Mouse (Mus musculus) MEL (cell line): Measurements from ENCODE around the gene Gjc1. TPM values are rescaled to one million over a fixed set of nuclear protein-coding genes. Genes with fewer than 3 reads are reported as not detected.

Source experiments
- DNase-seq: peaks from one replicate; pipeline ENCODE4 v3.0.0; 2011; ENCODE audit warnings: low read depth, low spot score
- H3K27ac ChIP-seq: 2 replicates; pipeline ENCODE4 v1.5.1; 2012; ENCODE audit warnings: low read depth, mild to moderate bottlenecking, control low read depth, low read length, moderate library complexity; ENCODE audit not compliant: control insufficient read depth
- H3K27me3 ChIP-seq, 2 experiments: fragments of 150-350 bp in 1 of 2; sonication (generic) in 1 of 2; 2 replicates each; pipeline ENCODE4 v1.6.1; 2012; ENCODE audit warnings: low read length in 2 of 2, mild to moderate bottlenecking in 2 of 2, improper control_type of control experiment in 1 of 2, moderate library complexity in 1 of 2; ENCODE audit not compliant: insufficient read depth in 2 of 2, control insufficient read depth in 1 of 2
- H3K36me3 ChIP-seq, 2 experiments: 2 replicates each; pipeline ENCODE4 v1.6.1; 2012 to 2014; ENCODE audit warnings: low read length in 2 of 2, improper control_type of control experiment in 1 of 2, inconsistent platforms in 1 of 2, mild to moderate bottlenecking in 1 of 2; ENCODE audit not compliant: insufficient read depth in 2 of 2, control insufficient read depth in 1 of 2
- H3K4me1 ChIP-seq, 2 experiments: fragments of 150-350 bp in 1 of 2; sonication (generic) in 1 of 2; 2 replicates each; pipeline ENCODE4 v1.6.1; 2012; ENCODE audit warnings: low read length in 2 of 2, improper control_type of control experiment in 1 of 2, mild to moderate bottlenecking in 1 of 2; ENCODE audit not compliant: insufficient read depth in 2 of 2, control insufficient read depth in 1 of 2
- H3K4me3 ChIP-seq, 2 experiments: fragments of 150-350 bp in 1 of 2; sonication (generic) in 1 of 2; 2 replicates each; pipeline ENCODE4 v1.5.1; 2012; ENCODE audit warnings: low read depth in 2 of 2, low read length in 2 of 2, mild to moderate bottlenecking in 2 of 2, moderate library complexity in 2 of 2, control low read depth in 1 of 2, improper control_type of control experiment in 1 of 2; ENCODE audit not compliant: control insufficient read depth in 1 of 2, insufficient read depth in 1 of 2
- H3K79me2 ChIP-seq: 2 replicates; pipeline ENCODE4 v1.6.1; 2012; ENCODE audit warnings: mild to moderate bottlenecking, low read length, moderate library complexity; ENCODE audit not compliant: control insufficient read depth, poor library complexity, insufficient read depth
- H3K9ac ChIP-seq: 2 replicates; pipeline ENCODE4 v1.6.1; 2012; ENCODE audit warnings: low read depth, mild to moderate bottlenecking, control low read depth, low read length, moderate library complexity; ENCODE audit not compliant: control insufficient read depth, poor library complexity, severe bottlenecking
- H3K9me3 ChIP-seq: fragments of 150-350 bp; sonication (generic); replicated peaks from 2 replicates; pipeline ENCODE4 v1.6.1; 2012; ENCODE audit warnings: mild to moderate bottlenecking, low read length, improper control_type of control experiment, moderate library complexity; ENCODE audit not compliant: insufficient read depth
- CTCF ChIP-seq, 3 experiments: IDR thresholded peaks in 2 of 3; conservative IDR thresholded peaks in 1 of 3; 2 replicates each; pipeline ENCODE4 v1.5.1; 2011 to 2012; ENCODE audit warnings: low read length in 3 of 3, low read depth in 2 of 3, mild to moderate bottlenecking in 2 of 3, improper control_type of control experiment in 1 of 3, inconsistent platforms in 1 of 3, mixed read lengths in 1 of 3, moderate library complexity in 1 of 3; ENCODE audit not compliant: control insufficient read depth in 1 of 3, insufficient read depth in 1 of 3, poor library complexity in 1 of 3, severe bottlenecking in 1 of 3
- E2F4 ChIP-seq: IDR thresholded peaks from 2 replicates; pipeline ENCODE4 v1.6.1; 2011; ENCODE audit warnings: low read depth, low read length, improper control_type of control experiment, borderline replicate concordance
- GABPA ChIP-seq: IDR thresholded peaks from 2 replicates; pipeline ENCODE4 v1.6.1; 2012; ENCODE audit warnings: low read depth, mild to moderate bottlenecking, inconsistent platforms, low read length, improper control_type of control experiment, moderate library complexity
- HCFC1 ChIP-seq: IDR thresholded peaks from 2 replicates; pipeline ENCODE4 v1.6.1; 2012; ENCODE audit warnings: low read depth, mild to moderate bottlenecking, inconsistent platforms, low read length, improper control_type of control experiment, moderate library complexity
- KAT2A ChIP-seq: conservative IDR thresholded peaks from 2 replicates; pipeline ENCODE4 v1.6.1; 2012; ENCODE audit warnings: low read depth, low read length, improper control_type of control experiment, inconsistent platforms
- MEF2A ChIP-seq: IDR thresholded peaks from 2 replicates; pipeline ENCODE4 v1.6.1; 2014; ENCODE audit warnings: low read depth, mild to moderate bottlenecking, inconsistent platforms, low read length, improper control_type of control experiment; ENCODE audit not compliant: poor library complexity, insufficient replicate concordance, severe bottlenecking; ENCODE audit errors: extremely low read depth
- NELFE ChIP-seq: IDR thresholded peaks from 2 replicates; pipeline ENCODE4 v1.6.1; 2011; ENCODE audit warnings: low read depth, low read length, improper control_type of control experiment
- POLR2AphosphoS2 ChIP-seq: IDR thresholded peaks from 2 replicates; pipeline ENCODE4 v1.6.1; 2011; ENCODE audit warnings: low read length, improper control_type of control experiment
- SIN3A ChIP-seq: IDR thresholded peaks from 2 replicates; pipeline ENCODE4 v1.6.1; 2012; ENCODE audit warnings: low read length, improper control_type of control experiment, inconsistent platforms
- TCF12 ChIP-seq: IDR thresholded peaks from 2 replicates; pipeline ENCODE4 v1.6.1; 2014; ENCODE audit warnings: low read depth, mild to moderate bottlenecking, inconsistent platforms, low read length, improper control_type of control experiment, moderate library complexity
- UBTF ChIP-seq: IDR thresholded peaks from 2 replicates; pipeline ENCODE4 v1.6.1; 2012; ENCODE audit warnings: low read depth, mild to moderate bottlenecking, inconsistent platforms, low read length, improper control_type of control experiment, moderate library complexity, borderline replicate concordance; ENCODE audit not compliant: insufficient read depth
- ZNF384 ChIP-seq: IDR thresholded peaks from 2 replicates; pipeline ENCODE4 v1.6.1; 2012; ENCODE audit warnings: low read depth, mild to moderate bottlenecking, inconsistent platforms, low read length, improper control_type of control experiment
- polyA plus RNA-seq, 2 experiments: library from polyadenylated mRNA; stranded (reverse) in 1 of 2; unstranded in 1 of 2; fragments of >175 nt in 1 of 2; fragments of >200 nt in 1 of 2; gene quantifications; 2 replicates each; pipeline versions ENCODE4 v1.2.1 to v1.2.4; 2012; ENCODE audit warnings: low replicate concordance in 2 of 2, low read depth in 1 of 2; ENCODE audit not compliant: insufficient read length in 2 of 2, insufficient read depth in 1 of 2, missing spikeins in 1 of 2
- total RNA-seq: library from RNA; depleted of rRNA; stranded (reverse); fragments of 300-350 nt; gene quantifications from 2 replicates; pipeline ENCODE4 v1.2.3, GENCODE M21; 2012

Gjc1 gene
- total and polyA plus RNA-seq, 3 experiments = not detected

DNA sequence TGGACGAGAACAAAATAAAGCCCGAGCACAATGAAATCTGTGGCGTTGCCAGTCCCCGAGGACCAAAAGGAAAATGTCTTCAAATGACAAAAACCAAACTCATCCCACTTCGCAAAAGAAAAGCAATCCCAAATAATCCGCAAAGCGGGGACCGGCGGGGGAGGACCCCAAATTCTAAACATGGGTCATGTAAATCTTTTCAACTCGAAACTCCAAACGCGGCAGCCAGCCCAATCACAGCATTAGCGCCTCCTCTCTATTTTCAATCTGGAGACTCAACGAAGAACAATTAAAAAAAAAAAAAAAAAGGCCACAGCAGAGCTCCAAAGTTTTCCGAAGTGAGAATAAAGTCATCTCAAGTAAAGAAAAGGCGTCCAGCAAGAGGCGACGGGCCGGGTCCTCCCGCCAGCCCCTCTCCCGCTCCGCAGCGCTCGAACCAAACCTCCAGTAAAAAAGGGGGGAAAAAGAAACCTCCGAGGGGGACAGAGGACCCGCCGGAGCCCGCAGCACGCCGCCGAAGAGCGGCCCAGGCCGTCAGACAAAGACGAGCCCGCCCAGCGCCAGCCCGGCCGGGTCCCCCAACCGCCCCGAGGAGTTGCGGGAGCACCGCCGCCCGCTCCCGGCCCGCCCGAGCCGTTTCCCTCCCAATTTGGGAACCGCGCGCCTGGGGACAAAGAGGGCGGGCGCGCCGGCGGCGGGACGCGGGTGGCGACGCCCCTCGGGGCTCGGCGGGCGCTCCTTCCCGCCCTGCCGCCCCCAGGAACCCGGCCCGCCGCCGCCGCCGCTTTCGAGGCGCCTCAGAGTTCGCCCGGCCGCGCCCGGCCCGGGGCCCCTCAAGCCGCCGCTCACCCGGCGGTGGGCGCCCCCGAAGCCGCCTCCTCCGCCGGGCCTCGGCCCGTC is 1.1 kb downstream of the Gjc1 start:
- DNase-seq = no peak
- TF ChIP-seq POLR2AphosphoS2 (no peak), E2F4 (no peak), TCF12 (no peak)
- H3K36me3 ChIP-seq = no peaks in the 10 kb centered on the region
- no peak overlapping the region for H3K27ac ChIP-seq
- peaks cover 14 to 25% of the 10 kb centered on the region in 2 experiments for H3K27me3 ChIP-seq
- H3K4me1 ChIP-seq = no peaks in the 10 kb centered on the region
- H3K9me3 ChIP-seq = no peaks in the 10 kb centered on the region
- H3K4me3 ChIP-seq = no peak overlapping the region
- no peaks in the 10 kb centered on the region for H3K79me2 ChIP-seq
- no peak overlapping the region for H3K9ac ChIP-seq

DNA sequence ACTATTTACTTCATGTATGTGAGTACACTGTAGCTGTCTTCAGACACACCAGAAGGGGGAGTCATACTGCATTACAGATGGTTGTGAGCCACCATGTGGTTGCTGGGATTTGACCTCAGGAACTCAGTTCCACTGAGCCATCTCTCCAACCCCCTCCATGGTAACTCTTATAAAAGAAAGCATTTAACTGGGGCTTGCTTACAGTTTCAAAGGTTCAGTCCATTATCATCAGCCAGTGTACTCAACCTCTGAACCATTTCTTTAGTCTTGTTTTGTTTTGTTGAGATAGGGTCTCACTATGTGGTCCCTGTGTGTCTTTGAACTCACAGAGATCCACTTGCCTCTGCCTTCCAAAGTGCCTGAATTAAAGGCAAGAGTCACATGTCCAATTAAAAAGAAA is 4.6 kb downstream of the Gjc1 start:
- Histone ChIP-seq H3K4me3 (no peak overlapping the region), H3K27ac (no peak overlapping the region), H3K9me3 (no peaks in the 10 kb centered on the region), H3K4me1 (no peaks in the 10 kb centered on the region), H3K9ac (no peak overlapping the region), H3K79me2 (no peaks in the 10 kb centered on the region), H3K27me3 (peaks cover 18 to 37% of the 10 kb centered on the region in 2 experiments), H3K36me3 (no peaks in the 10 kb centered on the region)
- DNase-seq = no peak
- TF ChIP-seq KAT2A (no peak), GABPA (no peak), HCFC1 (no peak), ZNF384 (no peak), UBTF (no peak), MEF2A (no peak), POLR2AphosphoS2 (no peak), CTCF (IDR thresholded peaks at IDR 0.05 in 2 of 3, conservative IDR thresholded peaks at IDR 0.05 in 1 of 3; ENCODE audit: control insufficient read depth in 1 of 3, insufficient read depth in 1 of 3, low read depth in 2 of 3, low read length in 3 of 3, poor library complexity in 1 of 3, severe bottlenecking in 1 of 3) (no peak), SIN3A (no peak), NELFE (no peak), E2F4 (no peak)
